Mouse (Mus musculus) c-Kit-positive CD71-negative TER-119-negative erythroid progenitor cells, embryonic 14.5 days (primary cell): ENCODE data around the gene Gnao1.

Experiments used
- DNase-seq: peaks from one replicate; pipeline ENCODE4 v3.0.0-alpha.2; 2013; ENCODE audit warnings: low read depth

Gnao1 gene

DNA sequence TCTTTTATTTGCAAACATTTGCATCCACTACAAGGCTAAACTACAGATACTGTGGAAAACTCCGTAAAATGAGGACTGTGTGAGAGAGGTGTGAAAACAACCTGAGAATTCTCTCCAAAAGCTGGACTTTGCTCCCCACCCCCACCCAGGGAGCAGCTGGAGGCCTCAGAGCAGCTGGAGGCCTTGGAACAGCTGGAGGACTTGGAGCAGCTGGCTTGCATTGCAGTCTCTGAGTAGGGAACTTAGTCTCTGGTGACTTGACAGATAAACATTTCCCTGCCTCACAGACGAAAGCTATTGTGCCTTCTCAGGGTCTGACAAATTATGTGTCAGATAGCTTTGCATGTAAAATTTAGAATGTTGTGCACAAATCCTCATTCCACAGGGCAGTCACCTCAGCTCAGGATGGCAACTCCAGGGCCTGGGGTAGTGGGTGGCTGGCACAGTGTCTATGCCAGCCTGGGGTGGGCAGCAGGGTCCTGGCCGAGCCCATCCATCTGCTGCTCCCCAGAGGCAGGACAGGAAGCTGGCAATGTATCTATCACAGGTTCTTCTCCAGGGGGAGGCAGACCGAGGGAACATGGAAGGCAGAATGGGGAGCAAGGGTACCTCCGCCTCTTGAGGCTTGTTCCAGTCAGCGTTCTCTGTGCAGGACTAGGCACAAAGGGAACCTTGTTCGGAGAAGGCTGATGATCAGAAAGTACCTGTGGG, 87.2 kb downstream of the Gnao1 start:
- no peak for DNase-seq

- DNase-seq, result no peak
These were observed 88.8 kb downstream of the Gnao1 start for GRCm38 (mm10) chr8:93898570-93898969.

DNA sequence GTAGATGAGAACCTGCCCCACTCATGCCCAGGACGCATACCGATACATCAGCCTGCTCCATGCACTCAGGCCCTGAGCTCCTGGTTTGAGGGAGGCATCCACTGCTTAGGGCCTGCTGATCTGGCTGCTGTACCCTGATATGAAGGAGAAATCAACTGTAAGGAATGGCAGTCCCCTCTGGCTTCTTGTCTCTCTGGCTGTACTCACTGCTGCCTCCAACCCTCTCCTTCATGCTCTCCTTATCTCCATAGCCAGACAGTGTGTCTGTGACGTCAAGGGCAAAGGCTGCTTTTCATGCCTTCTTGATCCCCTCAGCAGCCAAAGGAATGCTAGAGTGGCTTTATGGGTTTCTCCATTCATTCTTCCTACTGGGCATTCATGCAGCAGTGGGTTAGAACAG, 92.3 kb downstream of the Gnao1 start:
- no peak for DNase-seq

DNA sequence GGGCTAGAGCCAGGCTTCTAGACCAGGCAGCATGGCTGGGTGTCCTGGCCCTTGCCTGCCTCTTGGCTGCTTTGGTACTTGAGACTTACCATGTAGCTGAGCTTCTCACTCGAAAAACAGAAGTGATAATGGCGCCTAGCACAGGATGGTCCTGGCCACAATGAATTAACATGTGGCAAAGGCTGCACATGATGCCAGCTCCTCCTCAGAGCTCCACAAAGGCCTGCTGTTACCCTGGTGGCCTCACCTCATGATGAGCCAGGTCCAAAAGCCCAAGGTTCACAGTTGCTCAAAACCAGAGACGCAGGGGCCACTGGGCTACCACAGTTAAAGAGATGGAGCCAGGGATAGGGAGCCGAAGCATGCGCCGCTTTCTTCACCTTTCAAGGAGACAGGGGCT, 97.2 kb downstream of the Gnao1 start:
- DNase-seq, result no peak

GRCm38 (mm10) chr8:93907987-93908441, 98.2 kb downstream of the Gnao1 start:
- DNase-seq, result no peak

DNA sequence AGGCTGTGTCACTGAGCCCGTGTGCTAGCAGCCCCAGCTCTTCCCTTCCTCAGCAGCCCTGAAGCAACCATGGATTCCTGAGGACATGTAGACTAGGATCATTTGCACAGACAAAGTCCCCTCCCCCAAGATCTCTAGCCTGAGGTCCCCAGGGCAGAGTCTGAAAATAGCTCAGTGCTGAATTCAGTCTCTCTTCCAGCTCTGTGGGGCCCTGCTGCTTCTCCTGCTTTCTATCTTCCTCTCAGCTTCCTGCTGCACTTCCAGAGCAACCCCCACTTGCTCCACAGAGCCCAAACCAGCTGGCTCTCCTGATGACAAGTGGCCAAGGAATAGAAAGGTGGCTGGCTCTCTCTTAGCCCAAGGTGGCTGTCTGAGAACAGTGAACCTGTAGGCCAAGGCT, 98.8 kb downstream of the Gnao1 start:
- DNase-seq, result no peak

GRCm38 (mm10) chr8:93911715-93912555, 102.2 kb downstream of the Gnao1 start:
- no peak for DNase-seq

DNA sequence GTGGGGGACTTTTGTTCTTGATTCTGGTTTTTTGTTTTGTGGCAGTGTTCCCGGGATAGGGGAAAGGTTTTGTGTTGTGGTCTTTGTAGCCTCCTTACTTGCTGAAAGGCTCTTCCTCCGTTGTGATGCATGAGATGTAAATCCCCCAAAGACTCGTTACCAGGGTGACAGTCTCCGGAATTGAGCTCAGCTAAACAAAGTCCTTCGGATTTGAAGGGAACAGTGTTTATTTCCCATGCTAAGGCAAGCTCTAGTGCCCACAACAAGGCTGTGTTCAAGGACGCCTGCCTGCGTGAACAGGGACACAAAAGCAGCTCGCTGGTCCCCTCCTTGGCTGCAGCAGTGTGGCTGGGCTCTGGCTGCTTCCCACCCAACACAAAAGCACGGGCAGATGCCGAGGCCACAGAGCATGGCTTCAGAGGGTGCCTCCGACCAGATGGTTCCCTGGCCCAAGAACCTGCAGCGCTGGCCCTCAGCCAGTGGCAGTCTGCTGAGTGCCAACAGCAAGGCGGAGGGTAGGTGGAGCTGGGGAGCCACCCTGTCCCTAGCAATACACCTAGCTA, 108.2 kb downstream of the Gnao1 start:
- no peak for DNase-seq

GRCm38 (mm10) chr8:93918580-93918979, 108.8 kb downstream of the Gnao1 start:
- DNase-seq, result no peak

DNA sequence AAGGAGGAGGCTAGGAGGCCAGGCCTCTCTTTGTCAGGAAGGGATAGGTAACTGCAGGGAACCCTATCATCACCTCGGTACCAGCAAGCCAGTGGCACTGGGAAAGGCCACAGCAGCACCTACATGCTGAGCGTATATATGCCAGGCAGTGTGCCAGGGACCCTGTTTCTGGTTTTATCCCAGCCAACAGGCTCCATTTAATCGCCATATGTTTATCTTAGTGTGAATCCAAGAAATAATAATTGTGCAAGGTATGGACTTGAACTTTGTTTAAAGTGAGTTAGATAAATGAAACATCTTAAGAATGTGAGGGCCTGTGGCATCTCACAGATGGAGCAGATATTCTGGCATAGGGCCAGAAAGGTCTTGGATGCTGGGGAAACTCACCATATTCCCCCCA, 109.7 kb downstream of the Gnao1 start:
- DNase-seq, result no peak

- no peak for DNase-seq
These were observed 110.3 kb downstream of the Gnao1 start for GRCm38 (mm10) chr8:93919916-93920589.

- DNase-seq, result no peak
These were observed 110.8 kb downstream of the Gnao1 start for GRCm38 (mm10) chr8:93920590-93920948.

DNA sequence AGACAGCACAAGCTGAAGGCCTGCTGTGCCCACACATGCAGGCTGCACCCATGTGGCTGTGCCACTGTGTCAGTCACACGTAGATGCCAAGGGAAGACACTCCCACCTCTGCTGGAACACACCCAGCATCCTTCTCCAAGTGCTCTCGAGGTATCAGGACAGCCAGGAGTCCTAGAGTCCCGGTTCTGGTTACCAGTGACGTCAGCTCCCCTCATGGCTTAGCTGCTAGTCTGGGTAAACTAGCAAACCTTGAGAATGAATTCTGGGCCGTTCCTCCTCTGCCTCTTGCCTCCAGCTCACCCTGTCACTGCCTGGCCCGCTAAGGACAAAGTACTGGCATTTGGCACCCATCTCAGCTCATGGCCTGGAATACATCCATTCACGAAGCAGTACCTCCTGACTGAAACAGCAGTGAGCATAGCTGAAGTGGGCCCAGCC, 114.2 kb downstream of the Gnao1 start:
- DNase-seq, result no peak

GRCm38 (mm10) chr8:93925513-93925912, 115.7 kb downstream of the Gnao1 start:
- DNase-seq, result no peak

DNA sequence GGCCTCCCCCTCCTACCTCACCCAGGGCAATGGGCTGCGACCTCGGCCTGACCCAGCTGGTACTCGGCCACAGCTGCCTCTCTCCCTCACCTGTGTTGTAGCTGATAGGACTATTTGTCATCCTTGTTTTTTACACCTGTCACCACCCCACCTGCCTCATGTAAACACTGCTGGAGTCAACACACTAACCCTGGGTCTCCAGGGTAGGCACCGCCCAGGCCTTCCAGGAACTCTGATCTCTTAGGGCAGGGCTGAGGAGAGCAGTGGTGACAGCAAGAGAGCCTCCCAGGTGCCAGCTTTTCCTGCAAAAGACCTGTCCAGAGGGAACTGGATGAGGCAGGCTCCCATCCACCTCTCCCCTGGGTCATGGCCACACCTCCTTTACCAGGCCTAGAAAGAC, 119.5 kb downstream of the Gnao1 start:
- DNase-seq, result no peak

GRCm38 (mm10) chr8:93931336-93931735, 121.6 kb downstream of the Gnao1 start:
- no peak for DNase-seq

- peak; percentile 53 for DNase-seq
These were observed 123.1 kb downstream of the Gnao1 start for GRCm38 (mm10) chr8:93932873-93933272.

GRCm38 (mm10) chr8:93933288-93933687, 123.5 kb downstream of the Gnao1 start:
- no peak for DNase-seq

DNA sequence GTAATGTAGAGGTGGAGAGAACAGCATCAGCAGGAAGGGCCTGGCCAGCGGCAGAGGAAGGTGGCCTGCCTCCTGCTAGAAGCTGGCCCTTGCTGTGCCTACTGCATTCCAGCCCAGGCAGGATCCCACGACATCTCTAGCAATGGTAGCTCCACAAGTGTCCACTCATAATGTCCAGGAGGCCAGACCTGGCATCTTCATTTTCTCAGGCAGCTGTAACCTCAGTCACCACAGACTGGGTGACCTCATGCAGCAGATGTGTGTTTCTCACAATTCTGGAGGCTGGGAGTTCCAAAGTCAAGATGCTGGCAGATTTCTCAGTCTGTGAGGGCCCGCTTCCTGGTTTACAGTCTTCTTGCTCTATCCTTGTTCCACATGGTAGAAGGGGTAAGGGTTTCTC, 128.4 kb downstream of the Gnao1 start:
- DNase-seq, result no peak

DNA sequence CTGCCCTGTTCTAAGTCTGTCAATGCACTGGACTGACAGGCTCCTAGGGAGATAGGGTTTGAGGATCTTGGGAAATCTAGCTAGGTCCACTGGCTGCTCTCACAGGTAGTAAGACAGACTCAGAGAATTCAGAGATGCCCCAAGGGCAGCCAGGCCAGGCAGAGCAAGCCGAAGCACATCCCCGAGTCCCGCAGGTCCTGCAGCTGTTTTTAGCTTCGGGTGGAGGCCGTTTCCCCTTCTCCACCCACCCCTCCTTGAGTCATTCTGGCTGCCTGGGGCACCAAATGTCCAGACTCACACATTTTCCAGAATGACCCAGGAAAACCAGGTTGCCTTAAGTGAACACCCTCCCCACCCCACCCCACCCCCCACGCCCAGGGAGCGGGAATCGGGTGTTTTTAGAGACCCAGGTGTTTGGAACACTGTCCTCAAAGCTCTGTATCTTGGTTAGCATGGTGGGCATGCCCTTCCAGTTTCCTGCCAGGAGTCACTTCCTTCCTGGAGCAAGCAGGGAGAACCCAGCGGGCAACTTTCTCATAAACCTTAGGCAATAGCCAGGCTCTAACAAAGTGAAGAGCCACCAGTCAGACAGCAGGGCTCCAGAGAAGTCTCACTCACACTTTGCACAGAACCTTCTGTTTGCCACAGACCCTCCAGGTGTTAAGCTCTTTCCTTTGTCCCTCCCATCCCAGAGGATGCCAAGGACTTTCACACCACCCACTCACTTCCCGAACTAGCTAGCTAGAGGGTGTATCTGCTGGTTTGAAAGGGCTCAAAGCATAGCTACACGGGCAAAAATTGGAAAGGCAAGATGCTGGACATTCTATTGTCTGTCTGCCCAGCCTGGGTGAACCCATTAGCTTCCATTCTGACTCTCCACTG, 131.0 kb downstream of the Gnao1 start:
- no peak for DNase-seq

DNA sequence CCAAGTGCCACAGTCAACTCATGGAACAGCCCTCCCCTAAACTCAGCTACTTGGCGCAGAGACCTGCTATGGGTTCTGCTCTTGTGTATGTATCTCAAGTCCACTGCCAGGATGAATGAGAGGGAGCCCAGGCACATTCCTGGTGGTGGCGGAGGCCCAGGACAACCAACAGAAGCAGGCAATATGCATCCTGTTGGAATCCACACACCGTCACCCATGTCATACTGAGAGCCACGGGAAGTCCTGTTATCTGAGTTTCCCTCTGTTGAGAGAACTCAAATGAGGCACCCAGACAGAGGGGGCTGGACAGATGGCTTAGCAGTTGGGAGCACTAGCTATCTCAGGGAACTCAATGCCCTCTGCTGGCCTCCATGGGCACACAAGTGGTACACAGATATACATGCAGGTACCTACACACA, 131.9 kb downstream of the Gnao1 start:
- no peak for DNase-seq

GRCm38 (mm10) chr8:93945781-93946180, 136.0 kb downstream of the Gnao1 start:
- no peak for DNase-seq
